Mouse (Mus musculus) brain, embryonic 14.5 days (tissue): ENCODE results near the gene Ptprb. TPM values are rescaled to one million over a fixed set of nuclear protein-coding genes. Genes with fewer than 3 reads are reported as not detected.

Experiments used
- DNase-seq: peaks from one replicate; pipeline ENCODE4 v3.0.0-alpha.2; 2011; ENCODE audit warnings: low read depth
- CTCF ChIP-seq: fragments of 200-500 bp; IDR thresholded peaks from 2 replicates; pipeline ENCODE4 v1.5.1; 2012; ENCODE audit warnings: inconsistent platforms, mild to moderate bottlenecking, moderate library complexity, borderline replicate concordance; ENCODE audit not compliant: insufficient read depth, insufficient read length; ENCODE audit errors: extremely low read depth
- POLR2A ChIP-seq: fragments of 200-500 bp; IDR thresholded peaks from 2 replicates; pipeline ENCODE4 v1.6.1; 2012; ENCODE audit warnings: mild to moderate bottlenecking, inconsistent platforms, borderline replicate concordance; ENCODE audit not compliant: poor library complexity, insufficient read depth, insufficient read length, severe bottlenecking; ENCODE audit errors: extremely low read depth
- polyA plus RNA-seq: library from polyadenylated mRNA; depleted of rRNA; stranded (reverse); fragments of >200 nt; gene quantifications from 2 replicates; pipeline ENCODE4 v1.2.3, GENCODE M21; 2012

Gene Ptprb
- polyA plus RNA-seq, 1 experiment = 3.5 TPM

- peak; percentile 78 for DNase-seq
- TF ChIP-seq CTCF (no peak), POLR2A (no peak)
These were observed 107.7 kb downstream of the Ptprb start for GRCm38 (mm10) chr10:116382826-116383685.

- no peak for DNase-seq
- TF ChIP-seq POLR2A (no peak), CTCF (no peak)
These were observed 109.1 kb downstream of the Ptprb start for GRCm38 (mm10) chr10:116384401-116384800.

- DNase-seq = peak; percentile 86
- TF ChIP-seq CTCF = no peak
- TF ChIP-seq POLR2A = no peak
These were observed 111.1 kb downstream of the Ptprb start for GRCm38 (mm10) chr10:116386391-116386885.

GRCm38 (mm10) chr10:116388840-116389239 is 113.5 kb downstream of the Ptprb start:
- DNase-seq = no peak

GRCm38 (mm10) chr10:116393790-116394475 is 118.6 kb downstream of the Ptprb start:
- TF ChIP-seq POLR2A = no peak
- no peak for TF ChIP-seq CTCF
- peak; percentile 69 for DNase-seq

More at GRCm38 (mm10) chr10:116388840-116389239, 113.5 kb downstream of the Ptprb start:
- TF ChIP-seq POLR2A (no peak), CTCF (no peak)

GRCm38 (mm10) chr10:116394585-116394984 is 119.3 kb downstream of the Ptprb start:
- no peak for DNase-seq

GRCm38 (mm10) chr10:116396279-116396678 is 121.0 kb downstream of the Ptprb start:
- DNase-seq = no peak

More at GRCm38 (mm10) chr10:116394585-116394984, 119.3 kb downstream of the Ptprb start:
- TF ChIP-seq CTCF = no peak
- no peak for TF ChIP-seq POLR2A

GRCm38 (mm10) chr10:116396966-116397365 is 121.6 kb downstream of the Ptprb start:
- no peak for DNase-seq
- TF ChIP-seq CTCF (no peak), POLR2A (no peak)

More at GRCm38 (mm10) chr10:116396279-116396678, 121.0 kb downstream of the Ptprb start:
- no peak for TF ChIP-seq POLR2A
- TF ChIP-seq CTCF = no peak

GRCm38 (mm10) chr10:116397573-116397972 is 122.2 kb downstream of the Ptprb start:
- TF ChIP-seq CTCF (no peak), POLR2A (no peak)
- DNase-seq = no peak

GRCm38 (mm10) chr10:116397973-116398372 is 122.7 kb downstream of the Ptprb start:
- TF ChIP-seq CTCF (no peak), POLR2A (no peak)
- no peak for DNase-seq

- DNase-seq = peak; percentile 24
- TF ChIP-seq POLR2A = no peak
- TF ChIP-seq CTCF = no peak
These were observed 127.6 kb downstream of the Ptprb start for GRCm38 (mm10) chr10:116402742-116403425.
